Mouse (Mus musculus) macrophage (primary cell): Measurements from ENCODE around the gene Gabra5. TPM values are rescaled to one million over a fixed set of nuclear protein-coding genes. Genes with fewer than 3 reads are reported as not detected.

Experiments used
- H3K27ac ChIP-seq: fragments of 350-480 bp; formaldehyde crosslinking; 2 replicates; pipeline ENCODE4 v1.9.0; 2021
- H3K36me3 ChIP-seq: fragments of 350-480 bp; formaldehyde crosslinking; 2 replicates; pipeline ENCODE4 v1.9.0; 2021; ENCODE audit errors: inconsistent target
- H3K4me3 ChIP-seq: fragments of 350-480 bp; formaldehyde crosslinking; 2 replicates; pipeline ENCODE4 v1.9.0; 2021; ENCODE audit errors: inconsistent target
- H3K79me2 ChIP-seq: fragments of 350-480 bp; formaldehyde crosslinking; 2 replicates; pipeline ENCODE4 v1.9.0; 2021; ENCODE audit errors: inconsistent target
- WGBS: methylation state at CpG from one replicate; pipeline ENCODE4 v1.1.7; 2026; ENCODE audit warnings: inconsistent platforms; ENCODE audit not compliant: missing documents; 5-methylcytosine and 5-hydroxymethylcytosine counted together
- polyA plus RNA-seq: library from polyadenylated mRNA; stranded (reverse); fragments of 250-400 nt; gene quantifications from 3 replicates; pipeline ENCODE4 v1.2.4, GENCODE M21; 2018; ENCODE audit warnings: inconsistent platforms
- total RNA-seq, 78 experiments: library from RNA; depleted of rRNA; stranded (reverse); fragments of 250-400 nt; gene quantifications; 1 replicate in 9 of 78; 2 replicates in 24 of 78; 3 replicates in 43 of 78; 4 replicates in 2 of 78; pipeline ENCODE4 v1.2.4; 2018; ENCODE audit warnings: inconsistent platforms in 56 of 78

Gabra5 gene
- not detected for total RNA-seq (2018; cell fraction: chromatin; rRNA removed)
- total RNA-seq (2018; cell fraction: cytosol; rRNA removed): not detected
- total RNA-seq (2018; cell fraction: nucleus; rRNA removed): not detected
- not detected in 3 replicates for polyA plus RNA-seq

DNA sequence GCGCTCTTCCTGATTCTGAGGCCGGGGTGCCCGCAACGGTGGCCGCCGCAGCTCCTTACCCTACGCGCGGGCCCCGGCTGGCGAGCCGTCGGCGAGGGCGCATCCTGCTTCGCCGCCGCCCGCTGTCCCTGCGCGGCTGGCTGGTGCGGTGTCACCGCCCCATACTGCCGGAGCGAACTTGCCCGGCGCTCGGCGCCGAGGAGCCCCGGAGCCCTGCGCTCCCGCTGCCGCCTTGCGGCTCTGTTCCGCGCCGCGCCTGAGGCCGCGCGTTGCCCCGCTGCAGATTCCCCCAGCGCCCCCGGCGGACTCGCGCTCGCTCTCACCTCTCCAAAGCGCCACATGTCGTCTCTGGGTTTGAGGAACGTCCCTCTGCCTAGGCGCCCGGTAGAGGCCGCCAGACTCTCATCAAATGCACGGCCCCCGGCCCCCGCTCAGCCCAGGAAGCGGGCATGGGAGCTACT lies at the start of gene Gabra5:
Gene Gabra5, minus strand, starts transcription at position 379 of the 461 bp plus-strand sequence.
- H3K4me3 ChIP-seq: no peak within 1 kb of the TSS
- 5% methylated on average over 59 of the region's 59 CpGs for WGBS
- H3K27ac ChIP-seq: no peak within 1 kb of the TSS
- no peaks in the 10 kb centered on the region for H3K36me3 ChIP-seq
- H3K79me2 ChIP-seq: no peaks in the 10 kb centered on the region

GRCm38 (mm10) chr7:57538565-57538964 lies 28.7 kb upstream of the Gabra5 start:
- Histone ChIP-seq H3K27ac (no peak overlapping the region), H3K36me3 (no peaks in the 10 kb centered on the region), H3K79me2 (no peaks in the 10 kb centered on the region), H3K4me3 (no peak overlapping the region)
- WGBS: 20% methylated on average over 7 of the region's 7 CpGs

DNA sequence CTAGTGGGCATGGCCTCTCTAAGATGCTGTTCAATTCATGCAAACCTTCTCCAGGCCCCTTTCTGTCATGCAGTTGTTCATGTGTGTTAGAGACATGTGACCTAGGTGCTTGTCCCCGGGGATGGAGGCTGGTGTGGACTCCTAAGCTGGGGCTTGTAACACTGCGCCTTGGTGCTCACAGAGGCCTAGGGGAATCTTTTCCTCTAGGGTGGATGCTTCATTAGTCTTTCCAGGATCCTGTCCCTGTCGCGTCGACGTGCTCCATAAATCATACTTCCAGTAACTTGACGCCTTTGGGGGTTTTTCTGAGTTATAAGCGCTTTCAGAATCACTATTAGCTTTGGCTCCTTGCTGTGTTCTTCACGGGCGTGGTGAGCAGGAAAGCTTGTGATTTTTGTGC lies 22.8 kb upstream of the Gabra5 start:
- 86% methylated on average over 10 of the region's 10 CpGs for WGBS

GRCm38 (mm10) chr7:57529954-57530353 lies 20.1 kb upstream of the Gabra5 start:
- Histone ChIP-seq H3K79me2 (no peaks in the 10 kb centered on the region), H3K4me3 (no peak overlapping the region), H3K36me3 (no peaks in the 10 kb centered on the region), H3K27ac (no peak overlapping the region)
- 85% methylated on average over 7 of the region's 8 CpGs for WGBS

More for the DNA sequence above, 22.8 kb upstream of the Gabra5 start:
- Histone ChIP-seq H3K36me3 (no peaks in the 10 kb centered on the region), H3K79me2 (no peaks in the 10 kb centered on the region), H3K4me3 (no peak overlapping the region), H3K27ac (no peak overlapping the region)

GRCm38 (mm10) chr7:57529451-57529850 lies 19.6 kb upstream of the Gabra5 start:
- Histone ChIP-seq H3K36me3 (no peaks in the 10 kb centered on the region), H3K79me2 (no peaks in the 10 kb centered on the region), H3K27ac (no peak overlapping the region), H3K4me3 (no peak overlapping the region)
- WGBS: 17% methylated on average over 4 of the region's 4 CpGs

DNA sequence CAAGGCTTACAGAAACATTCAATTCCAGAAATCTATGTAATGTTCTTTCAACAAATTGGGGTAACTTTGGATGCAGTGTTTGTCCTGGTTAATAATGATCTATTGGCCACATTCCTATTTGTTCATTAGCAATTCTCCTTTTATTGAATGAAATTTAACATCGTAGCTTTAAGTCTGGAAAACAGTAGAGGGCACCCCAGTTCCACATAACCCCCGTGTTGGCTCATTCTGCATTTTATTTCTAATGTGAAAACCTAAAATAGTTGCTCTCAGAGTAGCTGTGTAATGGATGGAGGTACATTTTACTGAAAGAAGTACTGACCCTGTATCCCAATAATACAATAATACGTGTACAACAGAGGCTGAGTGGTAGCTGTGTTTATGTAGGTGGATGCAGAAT lies 3.1 kb upstream of the Gabra5 start:
- WGBS: 27% methylated on average over 3 of the region's 3 CpGs
- Histone ChIP-seq H3K4me3 (no peak overlapping the region), H3K27ac (no peak overlapping the region), H3K79me2 (no peaks in the 10 kb centered on the region), H3K36me3 (no peaks in the 10 kb centered on the region)

GRCm38 (mm10) chr7:57508860-57509632 lies 813 bp downstream of the Gabra5 start:
- Histone ChIP-seq H3K36me3 (no peaks in the 10 kb centered on the region), H3K4me3 (no peak overlapping the region), H3K79me2 (no peaks in the 10 kb centered on the region), H3K27ac (no peak overlapping the region)
- WGBS: 9% methylated on average over 72 of the region's 72 CpGs

- Histone ChIP-seq H3K79me2 (no peaks in the 10 kb centered on the region), H3K27ac (no peak overlapping the region), H3K4me3 (no peak overlapping the region), H3K36me3 (no peaks in the 10 kb centered on the region)
- 75% methylated on average over 4 of the region's 4 CpGs for WGBS
Measured at GRCm38 (mm10) chr7:57502809-57503208, 7.0 kb downstream of the Gabra5 start.

GRCm38 (mm10) chr7:57491795-57492194 lies 18.1 kb downstream of the Gabra5 start:
- Histone ChIP-seq H3K36me3 (no peaks in the 10 kb centered on the region), H3K27ac (no peak overlapping the region), H3K4me3 (no peak overlapping the region), H3K79me2 (no peaks in the 10 kb centered on the region)
- WGBS: 83% methylated on average over 4 of the region's 4 CpGs

DNA sequence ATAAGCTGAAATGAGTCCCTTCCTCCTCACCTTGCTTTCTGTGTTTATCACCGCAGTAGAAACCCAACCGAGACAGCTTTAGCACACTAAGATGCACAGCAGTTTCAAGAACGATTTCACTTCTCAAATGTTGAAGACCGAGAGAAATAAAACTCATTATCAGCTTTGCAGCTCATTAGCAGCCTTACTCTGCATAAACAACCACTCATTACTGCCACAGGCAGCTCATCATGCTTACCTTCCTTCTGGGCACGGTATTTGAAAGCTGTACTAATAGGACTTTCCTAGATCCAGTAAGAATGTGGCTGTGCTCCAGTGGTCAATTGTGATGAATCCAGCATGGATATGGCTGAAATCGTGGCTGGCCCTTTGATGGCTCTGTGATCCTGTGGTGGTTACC lies 23.0 kb downstream of the Gabra5 start:
- Histone ChIP-seq H3K36me3 (no peaks in the 10 kb centered on the region), H3K79me2 (no peaks in the 10 kb centered on the region), H3K4me3 (no peak overlapping the region), H3K27ac (no peak overlapping the region)
- 84% methylated on average over 6 of the region's 6 CpGs for WGBS

GRCm38 (mm10) chr7:57482896-57483295 lies 27.0 kb downstream of the Gabra5 start:
- Histone ChIP-seq H3K36me3 (no peaks in the 10 kb centered on the region), H3K27ac (no peak overlapping the region), H3K79me2 (no peaks in the 10 kb centered on the region), H3K4me3 (no peak overlapping the region)

- 75% methylated on average over 4 of the region's 4 CpGs for WGBS
- no peaks in the 10 kb centered on the region for H3K36me3 ChIP-seq
Measured at GRCm38 (mm10) chr7:57473811-57474525, 35.9 kb downstream of the Gabra5 start.

GRCm38 (mm10) chr7:57471316-57471715 lies 38.5 kb downstream of the Gabra5 start:
- Histone ChIP-seq H3K4me3 (no peak overlapping the region), H3K79me2 (no peaks in the 10 kb centered on the region), H3K36me3 (no peaks in the 10 kb centered on the region), H3K27ac (no peak overlapping the region)
- WGBS: 93% methylated on average over 1 of the region's 1 CpGs

More at GRCm38 (mm10) chr7:57473811-57474525, 35.9 kb downstream of the Gabra5 start:
- H3K27ac ChIP-seq: no peak overlapping the region
- H3K79me2 ChIP-seq: no peaks in the 10 kb centered on the region
- no peak overlapping the region for H3K4me3 ChIP-seq

- H3K79me2 ChIP-seq: no peaks in the 10 kb centered on the region
- no peak overlapping the region for H3K4me3 ChIP-seq
- H3K36me3 ChIP-seq: no peaks in the 10 kb centered on the region
- H3K27ac ChIP-seq: no peak overlapping the region
- WGBS: 70% methylated on average over 5 of the region's 5 CpGs
Measured at GRCm38 (mm10) chr7:57460354-57460753, 49.5 kb downstream of the Gabra5 start.

- 70% methylated on average over 1 of the region's 1 CpGs for WGBS
- H3K27ac ChIP-seq: no peak overlapping the region
- no peaks in the 10 kb centered on the region for H3K79me2 ChIP-seq
- H3K4me3 ChIP-seq: no peak overlapping the region
- no peaks in the 10 kb centered on the region for H3K36me3 ChIP-seq
Measured at GRCm38 (mm10) chr7:57448239-57448638, 61.6 kb downstream of the Gabra5 start.
